Mouse (Mus musculus): Measurements from ENCODE around the gene Smco2. TPM values are rescaled to one million over a fixed set of nuclear protein-coding genes. Genes with fewer than 3 reads are reported as not detected.

Gene Smco2
- polyA plus RNA-seq, 1 experiment from 2014 or later = not detected

DNA sequence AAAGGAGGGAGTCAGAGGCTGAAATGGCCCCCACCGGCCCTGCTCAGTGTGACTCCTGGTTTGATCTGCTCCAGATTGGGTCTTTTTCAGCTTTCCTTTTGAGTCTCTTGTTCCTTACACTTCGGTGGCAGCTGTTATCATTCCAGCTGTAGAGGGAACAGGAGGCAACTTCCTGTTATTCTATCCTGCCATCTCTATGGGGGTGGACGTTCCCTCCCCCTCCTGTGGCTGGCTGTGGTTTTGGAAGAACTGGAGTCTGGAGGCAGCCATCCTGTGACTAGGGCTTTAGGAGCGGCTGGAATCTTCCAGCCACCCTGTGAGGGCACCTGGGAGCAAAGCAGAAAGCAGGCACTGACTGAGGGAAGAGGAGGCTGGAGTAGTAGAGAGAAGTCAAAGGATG, 34.9 kb downstream of the Smco2 start:
- Histone ChIP-seq H3K27me3 (ENCODE audit: control insufficient read depth, insufficient read depth, low read depth, low read length) (no peaks in the 10 kb centered on the region), H3K9me3 (replicated peaks; ENCODE audit: control insufficient read depth, low read length, poor library complexity, severe bottlenecking) (no peaks in the 10 kb centered on the region), H3K27ac (ENCODE audit: low read length) (no peak overlapping the region), H3K4me3 (ENCODE audit: low read depth, low read length) (no peak overlapping the region), H3K4me1 (ENCODE audit: control insufficient read depth, insufficient read depth, low read length) (peaks cover 6% of the 10 kb centered on the region), H3K9ac (ENCODE audit: low read depth, low read length) (no peak overlapping the region), H3K36me3 (ENCODE audit: control insufficient read depth, insufficient read depth, low read length) (no peaks in the 10 kb centered on the region), H3K4me2 (ENCODE audit: low read length) (no peak overlapping the region)
- 52% methylated on average over 4 of the region's 4 CpGs for WGBS
- no peak for ATAC-seq

DNA sequence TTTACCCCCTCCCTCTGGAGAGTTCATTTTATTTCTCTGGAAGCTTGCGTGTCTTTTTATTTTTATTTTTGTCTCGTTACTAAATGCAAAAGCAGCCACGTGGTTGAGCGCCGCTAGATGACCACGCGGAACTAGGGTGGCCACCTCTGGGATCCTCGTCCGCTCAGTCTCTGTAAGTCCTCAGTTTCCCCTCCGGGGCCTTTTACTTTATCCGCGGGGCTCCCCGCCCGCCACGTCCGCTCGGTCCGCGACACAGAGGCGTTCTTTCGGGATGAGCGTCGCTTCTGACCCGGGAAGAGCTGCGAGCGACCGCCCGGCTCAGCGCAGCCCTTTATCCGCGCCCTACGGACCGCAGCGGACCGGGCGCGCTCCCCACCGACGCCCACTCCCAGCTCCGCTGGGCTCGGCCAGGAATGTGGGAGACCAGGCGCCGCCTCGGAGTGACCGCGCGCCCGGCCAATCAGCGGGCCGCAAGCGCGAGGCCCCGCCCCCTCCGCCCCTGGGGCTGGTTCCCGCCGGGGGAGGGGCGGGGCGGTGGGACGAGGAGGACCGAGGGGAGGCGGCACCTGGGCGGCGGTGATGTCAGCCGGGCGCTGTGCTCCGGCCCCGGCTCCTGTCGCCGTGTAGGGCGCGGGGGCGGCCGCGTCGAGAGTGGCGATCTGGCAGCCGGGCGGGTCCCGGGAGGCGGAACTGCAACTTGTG, 38.2 kb downstream of the Smco2 start, which contains the start of gene Ppfibp1:
Ppfibp1 (plus strand) TSS at position 530 of the 702 bp plus-strand sequence.
- Histone ChIP-seq H3K4me3 (ENCODE audit: low read depth, low read length) (peak within 1 kb of the TSS; percentile 78), H3K9me3 (replicated peaks; ENCODE audit: control insufficient read depth, low read length, poor library complexity, severe bottlenecking) (no peaks in the 10 kb centered on the region), H3K4me1 (ENCODE audit: control insufficient read depth, insufficient read depth, low read length) (peaks cover 10% of the 10 kb centered on the region), H3K4me2 (ENCODE audit: low read length) (peak within 1 kb of the TSS; percentile 84), H3K9ac (ENCODE audit: low read depth, low read length) (peak within 1 kb of the TSS; percentile 82), H3K36me3 (ENCODE audit: control insufficient read depth, insufficient read depth, low read length) (no peaks in the 10 kb centered on the region), H3K27me3 (ENCODE audit: control insufficient read depth, insufficient read depth, low read depth, low read length) (no peaks in the 10 kb centered on the region), H3K27ac (ENCODE audit: low read length) (no peak within 1 kb of the TSS)
- WGBS = under 1% methylated on average over 62 of the region's 80 CpGs
- ATAC-seq = peak; percentile 95

DNA sequence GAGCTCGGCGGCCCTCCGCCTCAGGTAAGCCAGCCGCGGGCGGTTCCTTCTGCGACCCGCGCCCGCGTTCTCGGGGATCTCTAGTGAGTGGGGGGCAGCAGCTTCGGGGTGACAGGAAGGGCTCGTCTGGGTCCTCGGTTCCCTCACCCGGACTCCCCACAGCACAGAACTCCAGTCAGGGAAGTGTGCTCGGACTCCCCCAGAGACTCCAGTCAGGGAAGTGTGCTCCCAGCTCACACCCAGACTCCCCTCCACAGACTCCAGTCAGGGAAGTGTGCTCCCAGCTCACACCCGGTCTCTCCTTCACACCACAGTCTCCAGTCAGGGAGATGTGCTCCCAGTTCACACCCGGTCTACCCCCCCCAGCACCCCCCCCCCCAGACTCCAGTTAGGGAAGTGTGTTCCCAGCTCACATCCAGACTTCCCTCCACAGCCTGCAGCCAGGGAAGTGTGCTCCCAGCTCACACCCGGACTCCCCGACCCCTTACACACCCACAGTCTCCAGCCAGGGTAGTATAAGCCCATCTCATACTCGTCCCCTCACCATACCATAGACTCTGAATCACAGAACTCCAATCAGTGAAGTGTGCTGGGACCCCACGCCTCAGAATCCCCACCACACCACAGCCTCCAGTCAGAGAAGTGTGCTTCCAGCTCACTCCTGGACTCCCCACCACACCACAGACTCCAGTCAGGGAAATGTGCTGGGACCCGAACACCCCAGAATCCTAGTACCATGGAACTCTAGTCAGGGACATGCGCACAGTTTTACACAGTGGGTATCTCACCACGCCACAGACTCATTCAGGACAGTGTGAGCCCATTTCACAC, 39.0 kb downstream of the Smco2 start:
- H3K27me3 ChIP-seq (ENCODE audit: control insufficient read depth, insufficient read depth, low read depth, low read length) = no peaks in the 10 kb centered on the region
- peaks cover 10% of the 10 kb centered on the region for H3K4me1 ChIP-seq (ENCODE audit: control insufficient read depth, insufficient read depth, low read length)
- H3K36me3 ChIP-seq (ENCODE audit: control insufficient read depth, insufficient read depth, low read length) = no peaks in the 10 kb centered on the region
- peak overlapping the region; percentile 82 for H3K9ac ChIP-seq (ENCODE audit: low read depth, low read length)
- H3K4me2 ChIP-seq (ENCODE audit: low read length) = peak overlapping the region; percentile 84
- no peaks in the 10 kb centered on the region for H3K9me3 ChIP-seq (replicated peaks; ENCODE audit: control insufficient read depth, low read length, poor library complexity, severe bottlenecking)
- ATAC-seq = peak; percentile 76
- WGBS = 10% methylated on average over 22 of the region's 26 CpGs
- peak overlapping the region; percentile 78 for H3K4me3 ChIP-seq (ENCODE audit: low read depth, low read length)
- no peak overlapping the region for H3K27ac ChIP-seq (ENCODE audit: low read length)

DNA sequence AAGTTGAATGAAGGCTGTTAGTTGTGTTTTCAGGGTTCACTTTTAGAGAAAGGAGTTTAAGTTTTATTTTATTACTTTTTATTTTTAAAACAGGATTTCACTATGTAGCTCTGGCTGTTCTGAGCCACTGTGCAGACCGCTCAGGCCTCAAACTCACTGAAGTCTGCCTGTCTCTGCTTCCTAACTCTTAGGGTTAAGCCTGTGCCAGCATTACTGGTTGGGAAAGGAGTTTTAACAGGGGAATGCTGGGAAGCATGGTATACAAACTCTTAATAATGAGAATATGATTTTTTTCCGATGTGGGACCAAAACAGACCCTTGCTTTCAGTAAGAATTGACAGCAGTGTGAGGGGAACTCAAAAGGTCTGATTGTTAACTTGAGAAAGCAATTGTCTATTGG, 40.3 kb downstream of the Smco2 start:
- WGBS = 61% methylated on average over 2 of the region's 2 CpGs
- Histone ChIP-seq H3K36me3 (ENCODE audit: control insufficient read depth, insufficient read depth, low read length) (no peaks in the 10 kb centered on the region), H3K27ac (ENCODE audit: low read length) (no peak overlapping the region), H3K9me3 (replicated peaks; ENCODE audit: control insufficient read depth, low read length, poor library complexity, severe bottlenecking) (no peaks in the 10 kb centered on the region), H3K4me3 (ENCODE audit: low read depth, low read length) (no peak overlapping the region), H3K9ac (ENCODE audit: low read depth, low read length) (no peak overlapping the region), H3K27me3 (ENCODE audit: control insufficient read depth, insufficient read depth, low read depth, low read length) (no peaks in the 10 kb centered on the region), H3K4me2 (ENCODE audit: low read length) (no peak overlapping the region), H3K4me1 (ENCODE audit: control insufficient read depth, insufficient read depth, low read length) (peaks cover 10% of the 10 kb centered on the region)
- no peak for ATAC-seq

DNA sequence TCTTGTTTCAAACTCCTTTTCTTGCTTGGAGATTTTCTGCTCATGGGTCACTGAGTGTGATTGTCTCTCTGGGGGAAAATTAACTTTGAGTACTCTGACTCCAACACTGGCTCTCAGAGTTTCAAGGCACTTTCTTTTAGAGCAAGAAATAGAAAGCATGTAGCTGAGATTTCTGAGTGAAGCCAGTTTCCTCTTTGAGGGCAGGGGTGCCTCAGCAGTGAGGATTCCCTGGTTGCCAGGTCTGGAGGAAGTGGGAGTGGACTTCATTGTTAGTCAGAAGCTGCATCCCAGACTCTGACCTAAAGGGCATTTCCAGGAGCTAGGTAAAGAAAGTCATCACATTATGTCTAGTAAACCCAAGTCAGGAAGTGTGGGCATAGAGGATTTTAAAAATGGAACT, 40.7 kb downstream of the Smco2 start:
- no peaks in the 10 kb centered on the region for H3K36me3 ChIP-seq (ENCODE audit: control insufficient read depth, insufficient read depth, low read length)
- ATAC-seq = no peak
- no peak overlapping the region for H3K27ac ChIP-seq (ENCODE audit: low read length)
- H3K4me2 ChIP-seq (ENCODE audit: low read length) = peak overlapping the region; percentile 23; the same call in 1 of the 2 replicates
- peaks cover 10% of the 10 kb centered on the region for H3K4me1 ChIP-seq (ENCODE audit: control insufficient read depth, insufficient read depth, low read length)
- no peaks in the 10 kb centered on the region for H3K9me3 ChIP-seq (replicated peaks; ENCODE audit: control insufficient read depth, low read length, poor library complexity, severe bottlenecking)
- no peak overlapping the region for H3K4me3 ChIP-seq (ENCODE audit: low read depth, low read length)
- H3K9ac ChIP-seq (ENCODE audit: low read depth, low read length) = no peak overlapping the region
- H3K27me3 ChIP-seq (ENCODE audit: control insufficient read depth, insufficient read depth, low read depth, low read length) = no peaks in the 10 kb centered on the region

DNA sequence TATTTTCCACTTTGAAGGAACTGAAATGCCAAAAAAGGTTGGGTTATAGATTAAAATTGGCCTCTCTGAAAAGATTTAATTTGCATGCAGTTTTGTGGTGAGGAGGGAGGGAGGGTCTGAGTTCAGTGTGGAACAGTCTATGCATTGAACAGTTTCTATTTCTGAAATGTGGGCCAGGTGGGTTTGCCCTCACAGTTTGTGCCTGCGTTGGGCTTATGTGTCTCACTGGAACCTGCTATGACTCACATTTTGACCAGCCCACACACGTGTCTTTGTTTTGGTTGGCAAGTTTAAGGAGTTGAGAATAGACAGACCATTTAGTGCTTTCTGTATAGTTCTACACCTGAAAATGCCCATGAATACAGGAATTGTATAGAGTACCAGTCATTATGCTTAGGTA, 44.0 kb downstream of the Smco2 start:
- WGBS = 90% methylated on average over 2 of the region's 2 CpGs
- no peak for ATAC-seq
- Histone ChIP-seq H3K4me2 (ENCODE audit: low read length) (no peak overlapping the region), H3K9me3 (replicated peaks; ENCODE audit: control insufficient read depth, low read length, poor library complexity, severe bottlenecking) (no peaks in the 10 kb centered on the region), H3K9ac (ENCODE audit: low read depth, low read length) (no peak overlapping the region), H3K4me1 (ENCODE audit: control insufficient read depth, insufficient read depth, low read length) (peaks cover 5% of the 10 kb centered on the region; the same call in 1 of the 2 replicates), H3K27ac (ENCODE audit: low read length) (no peak overlapping the region), H3K4me3 (ENCODE audit: low read depth, low read length) (no peak overlapping the region), H3K36me3 (ENCODE audit: control insufficient read depth, insufficient read depth, low read length) (no peaks in the 10 kb centered on the region), H3K27me3 (ENCODE audit: control insufficient read depth, insufficient read depth, low read depth, low read length) (no peaks in the 10 kb centered on the region)

DNA sequence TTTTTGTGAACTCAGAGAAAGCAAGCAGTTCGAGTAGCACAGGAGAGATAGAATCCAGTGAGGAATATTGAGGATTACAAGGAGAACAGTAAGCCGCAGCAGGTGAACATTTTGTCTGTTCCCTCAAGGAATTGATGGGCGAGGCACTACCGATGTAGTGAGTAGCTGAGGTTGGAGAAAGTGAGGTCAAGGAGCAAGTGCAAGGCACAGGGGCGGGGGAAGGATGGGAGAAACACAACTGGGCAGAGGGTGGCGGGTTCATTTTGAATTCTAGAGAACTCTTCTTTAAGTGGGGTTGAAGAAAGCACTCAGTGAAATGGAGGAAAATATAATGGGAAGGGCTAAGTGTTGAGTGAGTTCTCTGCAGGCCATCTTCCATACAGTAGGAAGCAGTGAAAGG, 48.8 kb downstream of the Smco2 start:
- WGBS = 77% methylated on average over 6 of the region's 6 CpGs
- ATAC-seq = no peak
- Histone ChIP-seq H3K4me2 (ENCODE audit: low read length) (no peak overlapping the region), H3K27ac (ENCODE audit: low read length) (no peak overlapping the region), H3K4me1 (ENCODE audit: control insufficient read depth, insufficient read depth, low read length) (no peaks in the 10 kb centered on the region), H3K27me3 (ENCODE audit: control insufficient read depth, insufficient read depth, low read depth, low read length) (no peaks in the 10 kb centered on the region), H3K9ac (ENCODE audit: low read depth, low read length) (no peak overlapping the region), H3K36me3 (ENCODE audit: control insufficient read depth, insufficient read depth, low read length) (no peaks in the 10 kb centered on the region), H3K4me3 (ENCODE audit: low read depth, low read length) (no peak overlapping the region), H3K9me3 (replicated peaks; ENCODE audit: control insufficient read depth, low read length, poor library complexity, severe bottlenecking) (no peaks in the 10 kb centered on the region)

DNA sequence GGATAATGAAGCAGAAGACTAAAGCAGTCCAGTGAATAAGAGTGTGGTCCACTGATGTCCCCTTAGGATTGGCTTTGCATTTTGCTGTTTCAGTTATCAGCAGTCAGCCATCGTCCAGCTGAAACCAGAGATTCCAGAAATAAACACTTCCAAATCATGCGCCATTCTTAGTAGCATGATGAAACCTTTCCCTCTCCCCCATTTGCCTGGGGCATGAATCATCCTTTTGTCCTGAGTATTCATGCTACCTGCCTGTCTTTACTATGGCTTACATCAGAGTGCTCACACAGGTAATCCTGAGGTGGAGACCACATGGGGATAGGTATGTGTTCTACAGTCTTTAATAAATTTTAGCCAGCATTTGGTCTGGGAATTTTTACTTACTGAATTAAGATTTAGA, 49.7 kb downstream of the Smco2 start:
- 88% methylated on average over 2 of the region's 2 CpGs for WGBS
- Histone ChIP-seq H3K27ac (ENCODE audit: low read length) (no peak overlapping the region), H3K4me2 (ENCODE audit: low read length) (no peak overlapping the region), H3K4me1 (ENCODE audit: control insufficient read depth, insufficient read depth, low read length) (no peaks in the 10 kb centered on the region), H3K36me3 (ENCODE audit: control insufficient read depth, insufficient read depth, low read length) (no peaks in the 10 kb centered on the region), H3K27me3 (ENCODE audit: control insufficient read depth, insufficient read depth, low read depth, low read length) (no peaks in the 10 kb centered on the region), H3K9ac (ENCODE audit: low read depth, low read length) (no peak overlapping the region), H3K4me3 (ENCODE audit: low read depth, low read length) (no peak overlapping the region), H3K9me3 (replicated peaks; ENCODE audit: control insufficient read depth, low read length, poor library complexity, severe bottlenecking) (no peaks in the 10 kb centered on the region)
- ATAC-seq = no peak

DNA sequence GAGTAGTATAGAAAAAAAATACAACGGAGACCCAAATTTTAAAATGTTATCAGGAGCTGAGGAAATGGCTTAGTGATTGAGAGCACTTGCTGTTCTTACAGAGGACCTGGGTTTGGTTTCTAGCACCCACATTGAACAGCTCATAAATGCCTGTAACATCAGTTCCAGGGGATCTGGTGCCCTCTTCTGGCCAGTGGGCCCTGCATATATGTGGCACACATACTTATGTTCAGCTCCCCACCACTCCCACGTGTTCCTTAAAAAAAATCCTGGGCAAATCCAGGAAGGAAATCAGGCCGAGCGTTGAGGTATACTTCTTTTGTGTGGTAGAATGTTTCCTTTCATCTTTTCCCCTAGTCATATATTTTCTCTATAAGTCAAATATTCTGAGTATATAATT, 52.0 kb downstream of the Smco2 start:
- no peak for ATAC-seq

More for the DNA sequence above, 52.0 kb downstream of the Smco2 start:
- Histone ChIP-seq H3K9ac (ENCODE audit: low read depth, low read length) (no peak overlapping the region), H3K4me2 (ENCODE audit: low read length) (no peak overlapping the region), H3K36me3 (ENCODE audit: control insufficient read depth, insufficient read depth, low read length) (no peaks in the 10 kb centered on the region), H3K4me3 (ENCODE audit: low read depth, low read length) (no peak overlapping the region), H3K4me1 (ENCODE audit: control insufficient read depth, insufficient read depth, low read length) (no peaks in the 10 kb centered on the region), H3K9me3 (replicated peaks; ENCODE audit: control insufficient read depth, low read length, poor library complexity, severe bottlenecking) (no peaks in the 10 kb centered on the region), H3K27me3 (ENCODE audit: control insufficient read depth, insufficient read depth, low read depth, low read length) (no peaks in the 10 kb centered on the region), H3K27ac (ENCODE audit: low read length) (no peak overlapping the region)
- WGBS = 93% methylated on average over 4 of the region's 4 CpGs
